Mouse (Mus musculus) monocyte, adult 2 months (primary cell): ENCODE results near the gene Ccng1.
"Not testable (repeated sequence)": the region's sequence is repeated elsewhere in the genome, so short reads cannot be mapped to it uniquely, and the experiment has no call there.

Experiments
- DNase-seq, 2 experiments: peaks; one replicate each; pipeline ENCODE4 v3.0.0; 2022; ENCODE audit warnings: low spot score in 2 of 2, low read depth in 1 of 2

The Ccng1 gene

GRCm38 (mm10) chr11:40732997-40733338 lies 22.1 kb downstream of the Ccng1 start:
- DNase-seq = no peak

GRCm38 (mm10) chr11:40718324-40718723 lies 36.8 kb downstream of the Ccng1 start:
- DNase-seq = no peak

GRCm38 (mm10) chr11:40715524-40715923 lies 39.6 kb downstream of the Ccng1 start:
- DNase-seq = no peak

GRCm38 (mm10) chr11:40713858-40714257 lies 41.3 kb downstream of the Ccng1 start:
- DNase-seq = no peak

- DNase-seq = not testable (repeated sequence)
Observed at GRCm38 (mm10) chr11:40709899-40710298, 45.2 kb downstream of the Ccng1 start.
